Mouse (Mus musculus) brain, embryonic 14.5 days (tissue): Measurements from ENCODE around the gene Gnaz. TPM values are rescaled to one million over a fixed set of nuclear protein-coding genes. Genes with fewer than 3 reads are reported as not detected.
"Not testable (repeated sequence)": the region's sequence is repeated elsewhere in the genome, so short reads cannot be mapped to it uniquely, and the experiment has no call there.

Source experiments
- DNase-seq: peaks from one replicate; pipeline ENCODE4 v3.0.0-alpha.2; 2011; ENCODE audit warnings: low read depth
- CTCF ChIP-seq: fragments of 200-500 bp; IDR thresholded peaks from 2 replicates; pipeline ENCODE4 v1.5.1; 2012; ENCODE audit warnings: inconsistent platforms, mild to moderate bottlenecking, moderate library complexity, borderline replicate concordance; ENCODE audit not compliant: insufficient read depth, insufficient read length; ENCODE audit errors: extremely low read depth
- POLR2A ChIP-seq: fragments of 200-500 bp; IDR thresholded peaks from 2 replicates; pipeline ENCODE4 v1.6.1; 2012; ENCODE audit warnings: mild to moderate bottlenecking, inconsistent platforms, borderline replicate concordance; ENCODE audit not compliant: poor library complexity, insufficient read depth, insufficient read length, severe bottlenecking; ENCODE audit errors: extremely low read depth
- polyA plus RNA-seq: library from polyadenylated mRNA; depleted of rRNA; stranded (reverse); fragments of >200 nt; gene quantifications from 2 replicates; pipeline ENCODE4 v1.2.3, GENCODE M21; 2012

Gnaz gene
- polyA plus RNA-seq, 1 experiment = 66.1 TPM

DNA sequence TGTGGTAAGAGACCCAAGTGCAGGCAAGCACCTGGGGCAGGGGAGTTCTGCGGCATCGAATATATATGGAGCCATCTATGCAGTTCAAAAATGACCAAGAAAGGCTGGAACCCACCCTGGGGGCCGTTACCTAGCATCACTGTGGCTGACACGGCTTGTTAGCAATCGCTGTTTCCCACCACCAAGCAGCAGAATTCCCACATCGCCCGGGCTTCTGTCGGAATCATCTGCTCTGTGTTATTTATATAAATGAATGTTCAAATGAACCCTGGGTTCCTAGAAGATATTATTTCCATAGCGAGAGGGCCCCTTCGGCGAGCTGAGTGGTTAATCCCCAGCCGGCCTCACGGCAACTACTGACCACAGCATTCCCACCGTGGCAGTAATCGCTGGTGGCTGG is 43.7 kb downstream of the Gnaz start:
- DNase-seq = no peak
- no peak for TF ChIP-seq POLR2A
- TF ChIP-seq CTCF = no peak

DNA sequence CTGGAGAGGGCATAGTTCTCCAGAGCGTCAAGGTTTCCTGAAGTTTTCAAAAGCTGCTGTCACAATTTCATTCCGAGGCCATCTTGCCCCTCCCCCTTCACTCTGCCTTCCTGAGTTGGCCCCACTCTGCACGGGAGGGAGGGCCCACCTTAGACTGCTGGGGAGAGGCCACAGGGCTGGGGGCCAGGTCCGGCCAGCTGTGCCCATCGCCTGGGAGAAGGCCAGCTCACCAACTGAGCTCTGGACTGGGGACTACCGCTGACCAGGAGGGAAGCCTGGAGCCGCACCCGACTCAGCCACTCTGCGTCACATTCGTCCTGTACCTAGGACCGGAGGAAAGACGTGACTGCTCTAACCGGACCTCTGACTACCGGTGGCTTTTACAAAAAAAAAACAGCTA is 48.5 kb downstream of the Gnaz start:
- TF ChIP-seq POLR2A (no peak), CTCF (no peak)
- DNase-seq = no peak

DNA sequence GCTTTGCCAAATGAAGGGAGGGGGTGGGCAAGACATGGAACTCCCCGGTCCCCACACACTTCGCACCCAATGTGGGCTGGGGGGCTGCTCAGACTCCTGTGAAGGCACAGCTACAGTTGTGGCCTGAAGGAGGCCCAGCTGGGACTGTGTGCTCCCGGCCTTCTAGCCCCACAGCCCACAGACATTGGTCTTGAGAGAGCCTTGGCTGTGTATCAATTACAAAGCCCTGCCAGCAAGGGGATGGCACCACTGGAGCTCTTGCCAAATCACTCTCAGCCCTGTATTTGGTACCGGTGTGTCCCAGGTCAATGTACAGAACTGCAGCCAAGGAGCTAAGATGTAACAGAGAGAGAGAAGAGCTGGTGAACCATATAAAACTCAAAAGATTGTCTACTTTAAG is 49.5 kb downstream of the Gnaz start:
- TF ChIP-seq POLR2A (no peak), CTCF (no peak)
- DNase-seq = no peak

DNA sequence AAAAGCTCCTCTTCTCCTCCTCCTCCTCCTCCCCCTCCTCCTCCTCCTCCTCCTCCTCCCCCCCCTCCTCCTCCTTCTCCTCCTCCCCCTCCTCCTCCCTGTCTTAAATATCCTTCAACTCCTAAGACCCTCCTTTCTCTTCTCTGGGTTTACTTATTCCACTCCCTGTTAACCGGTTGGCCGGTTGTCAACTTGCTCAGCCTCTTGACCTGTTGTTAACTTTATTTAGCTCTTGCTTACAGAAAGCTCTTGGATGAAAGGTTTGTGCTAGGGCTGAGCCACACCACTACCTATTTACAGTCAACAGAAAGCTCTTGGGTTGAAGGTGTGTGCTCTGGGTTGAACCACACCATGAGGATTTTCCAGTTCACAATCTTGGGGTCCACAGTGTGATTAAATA is 53.3 kb downstream of the Gnaz start:
- TF ChIP-seq CTCF (no peak), POLR2A (no peak)
- no peak for DNase-seq

DNA sequence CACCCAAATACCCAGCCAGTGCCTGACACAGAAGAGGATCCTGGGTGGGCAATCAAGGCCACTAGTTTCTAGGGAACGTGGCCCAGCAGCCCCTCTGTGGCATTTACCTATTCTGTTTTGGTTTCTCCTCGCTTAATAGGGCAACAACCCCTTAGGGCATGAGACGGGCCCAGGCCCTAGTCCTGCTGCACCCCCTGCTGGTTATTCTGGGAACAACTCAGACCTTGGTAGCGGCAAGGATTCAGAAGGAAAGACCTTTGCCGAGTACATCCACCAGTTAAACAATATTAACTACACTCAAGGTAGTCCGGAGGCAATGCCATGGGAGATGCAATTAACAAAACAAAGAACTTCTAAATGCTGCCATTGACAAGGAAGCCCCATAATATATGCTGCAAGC is 54.2 kb downstream of the Gnaz start:
- DNase-seq = peak; percentile 75

DNA sequence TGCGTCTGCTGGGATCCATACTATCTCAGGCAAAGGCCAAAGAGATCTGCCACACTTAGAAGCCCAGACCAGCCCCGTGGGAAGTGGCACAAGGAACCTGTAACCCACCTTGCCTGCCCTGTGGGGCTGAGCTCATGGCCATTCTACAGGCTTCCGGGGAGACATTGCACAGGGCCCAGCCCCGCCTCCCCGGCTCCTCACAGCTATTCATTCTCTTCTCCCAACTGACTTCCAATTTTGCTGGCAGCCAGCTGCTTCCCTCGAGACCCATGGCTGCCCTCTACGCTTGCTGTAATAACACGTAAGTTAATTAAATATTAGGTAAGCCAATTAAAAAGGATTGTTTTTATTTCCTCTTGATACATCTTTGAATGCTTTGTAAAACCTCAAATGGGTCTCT is 59.5 kb downstream of the Gnaz start:
- DNase-seq = no peak
- TF ChIP-seq POLR2A (no peak), CTCF (no peak)

More for the DNA sequence above, 54.2 kb downstream of the Gnaz start:
- TF ChIP-seq POLR2A (no peak), CTCF (peak; percentile 93)

DNA sequence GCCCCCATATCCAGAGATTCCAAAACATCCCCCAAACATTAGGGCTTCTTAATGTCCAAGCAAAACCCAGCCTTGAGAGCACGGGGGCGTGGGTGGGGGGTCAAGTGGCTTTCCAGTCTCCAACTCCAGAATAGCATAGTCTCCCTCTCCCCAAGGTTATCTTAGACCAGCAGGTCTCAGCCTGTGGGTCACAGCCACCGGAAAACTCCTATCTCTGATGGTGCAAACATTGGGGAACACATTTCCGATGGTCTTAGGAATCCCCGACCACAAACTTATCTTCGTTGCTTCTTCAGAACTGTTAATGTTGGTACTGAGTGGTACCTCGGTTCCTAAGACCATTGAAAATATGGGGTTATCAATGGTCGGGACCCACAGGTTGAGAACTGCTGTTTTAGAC is 61.8 kb downstream of the Gnaz start:
- no peak for DNase-seq
- TF ChIP-seq POLR2A = no peak
- TF ChIP-seq CTCF = no peak

DNA sequence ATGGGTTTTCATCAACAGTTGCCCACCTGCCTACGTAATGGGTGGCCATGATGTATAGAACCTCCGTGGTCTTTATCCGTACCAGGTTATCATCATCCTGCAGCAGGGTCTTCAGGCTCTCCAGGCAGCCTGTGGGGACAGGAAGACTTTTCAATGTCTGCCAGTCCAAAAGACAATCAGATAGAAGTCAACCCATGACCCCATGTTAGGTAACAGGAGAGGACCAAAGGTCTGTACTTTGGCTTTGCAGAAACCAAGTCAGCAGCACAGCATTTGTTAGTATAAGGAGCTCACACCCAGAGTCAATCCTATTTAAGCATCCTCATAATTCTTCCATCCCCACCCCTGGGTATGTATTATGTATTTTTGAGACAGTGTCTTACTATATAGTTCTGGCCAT is 62.7 kb downstream of the Gnaz start:
- DNase-seq = no peak
- TF ChIP-seq POLR2A = no peak
- no peak for TF ChIP-seq CTCF

DNA sequence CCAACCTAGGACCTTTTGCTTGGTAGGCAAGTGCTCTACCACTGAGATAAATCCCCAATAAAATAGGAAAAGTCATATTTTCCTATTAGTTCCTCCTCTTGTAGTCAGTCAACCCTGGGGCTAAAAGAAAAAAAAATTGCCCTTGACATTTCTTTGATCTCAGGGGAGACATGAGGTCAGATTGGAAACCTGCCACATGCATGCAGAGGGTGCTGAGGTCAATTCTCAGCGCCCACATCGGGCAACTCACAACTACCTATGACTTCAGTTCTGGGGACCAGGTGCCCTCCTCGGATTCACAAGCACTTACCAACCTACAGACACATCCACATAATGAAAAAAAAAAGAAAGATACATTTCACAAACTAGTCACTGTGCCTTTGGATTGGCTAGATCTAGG is 63.3 kb downstream of the Gnaz start:
- no peak for DNase-seq
- TF ChIP-seq POLR2A = no peak
- TF ChIP-seq CTCF = no peak

DNA sequence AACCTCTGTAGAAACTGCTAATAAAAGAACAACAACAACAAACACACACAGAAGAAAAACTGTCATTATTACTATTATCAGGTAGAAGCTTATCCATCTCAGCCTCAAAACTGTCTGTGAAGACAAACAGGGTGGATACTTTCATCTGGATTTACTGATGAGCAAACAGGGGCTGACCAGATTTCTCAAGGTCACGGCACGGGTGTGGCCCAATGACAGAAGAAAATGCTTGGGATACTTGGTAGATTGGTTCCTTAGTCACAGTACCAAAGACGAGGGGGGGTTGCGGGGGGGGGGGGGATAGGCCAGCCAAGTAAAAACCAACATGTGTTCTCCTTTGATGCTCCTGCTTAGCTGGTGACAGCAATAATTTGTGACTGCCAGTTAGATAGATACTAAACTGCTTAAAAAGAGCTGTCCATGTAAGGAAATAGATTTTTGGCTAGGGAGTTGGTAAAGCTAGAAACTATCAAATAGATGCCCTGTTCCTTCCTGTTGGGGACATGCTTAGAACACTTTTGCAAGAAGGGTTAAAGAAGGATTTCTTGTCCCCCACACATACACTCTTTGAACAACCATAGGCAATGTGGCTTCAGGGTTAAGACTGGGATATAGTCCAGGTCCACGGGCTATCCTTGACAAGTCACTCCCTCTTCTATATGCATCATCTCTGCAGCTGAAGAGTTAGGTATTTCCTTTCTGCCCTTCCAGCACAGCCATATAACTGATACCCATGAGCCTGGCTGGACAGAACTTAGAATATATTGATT is 64.6 kb downstream of the Gnaz start:
- DNase-seq = peak; percentile 13
- TF ChIP-seq CTCF (no peak), POLR2A (no peak)

DNA sequence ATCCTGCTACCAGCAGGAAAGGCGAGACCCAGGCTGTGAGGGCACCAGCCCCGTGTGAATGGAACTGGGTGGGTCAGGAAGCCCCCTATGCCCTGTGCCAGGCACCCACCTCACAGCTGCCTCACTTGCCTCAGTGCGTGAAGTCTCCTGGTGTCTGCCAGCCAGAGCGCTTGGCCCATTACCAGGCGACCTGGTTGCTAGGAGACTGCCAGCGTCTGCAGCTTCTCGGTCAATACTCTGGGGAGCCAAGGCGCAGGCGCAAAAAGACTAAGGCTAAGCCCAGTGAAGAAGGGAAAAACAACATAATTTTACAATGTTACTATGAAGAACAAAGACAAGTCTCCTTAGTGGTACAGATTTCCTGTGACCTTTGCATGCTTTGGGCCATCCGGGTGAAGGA is 65.4 kb downstream of the Gnaz start, which contains the start of gene Rsph14:
TSS of gene Rsph14 (minus strand) at position 192 of the 400 bp plus-strand sequence.
- DNase-seq = peak; percentile 97
- TF ChIP-seq POLR2A (no peak), CTCF (no peak)

DNA sequence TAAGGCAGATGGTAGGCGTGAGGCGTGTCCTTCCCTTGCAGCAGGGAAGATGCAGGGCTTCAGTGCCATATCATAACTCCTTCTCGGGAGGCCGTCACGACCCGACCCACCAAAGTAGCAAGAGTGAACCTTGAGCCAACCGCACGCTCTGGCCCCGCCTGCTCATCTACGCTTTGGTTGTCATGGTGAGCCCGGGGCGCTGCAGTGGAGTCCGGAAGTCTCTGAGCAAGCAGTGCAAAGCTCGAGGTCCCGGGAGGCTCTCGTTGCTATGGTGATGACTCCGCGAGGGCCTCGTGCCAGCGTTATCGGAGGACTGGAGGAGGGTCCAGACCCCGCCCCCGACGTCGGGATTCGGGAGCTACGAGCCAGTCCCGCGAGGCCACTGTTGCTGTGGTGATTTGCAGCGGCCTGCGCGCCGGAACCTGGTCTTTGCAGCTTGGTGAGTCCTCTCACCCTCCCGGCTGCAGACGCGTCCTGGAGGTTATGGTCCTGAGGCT is 70.0 kb downstream of the Gnaz start, which contains the start of gene Rab36:
TSS of gene Rab36 (plus strand) at position 176 of the 497 bp plus-strand sequence.
- DNase-seq = peak; percentile 98

DNA sequence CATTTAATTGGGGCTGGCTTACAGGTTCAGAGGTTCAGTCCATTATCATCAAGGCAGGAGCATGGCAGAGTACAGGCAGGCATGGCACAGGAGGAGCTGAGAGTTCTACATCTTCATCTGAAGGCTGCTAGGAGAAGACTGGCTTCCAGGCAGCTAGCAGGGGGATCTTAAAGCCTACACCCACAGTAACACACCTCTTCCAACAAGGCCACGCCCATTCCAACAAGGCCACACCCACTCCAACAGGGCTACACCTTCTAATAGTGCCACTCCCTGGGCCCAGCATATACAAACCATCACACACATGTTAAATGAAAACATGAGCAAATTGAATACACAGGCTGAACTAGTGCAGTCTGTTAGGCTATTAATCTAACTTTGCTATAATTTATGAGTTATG is 75.1 kb downstream of the Gnaz start:
- DNase-seq = not testable (repeated sequence)

More for the DNA sequence above, 70.0 kb downstream of the Gnaz start, which contains the start of gene Rab36:
- no peak for TF ChIP-seq CTCF
- no peak for TF ChIP-seq POLR2A
